Mouse (Mus musculus) kidney, adult 11 months (tissue): ENCODE data around the gene Zfand3.

Experiments
- DNase-seq: peaks from one replicate; pipeline ENCODE4 v3.0.0; 2022

Gene Zfand3

DNA sequence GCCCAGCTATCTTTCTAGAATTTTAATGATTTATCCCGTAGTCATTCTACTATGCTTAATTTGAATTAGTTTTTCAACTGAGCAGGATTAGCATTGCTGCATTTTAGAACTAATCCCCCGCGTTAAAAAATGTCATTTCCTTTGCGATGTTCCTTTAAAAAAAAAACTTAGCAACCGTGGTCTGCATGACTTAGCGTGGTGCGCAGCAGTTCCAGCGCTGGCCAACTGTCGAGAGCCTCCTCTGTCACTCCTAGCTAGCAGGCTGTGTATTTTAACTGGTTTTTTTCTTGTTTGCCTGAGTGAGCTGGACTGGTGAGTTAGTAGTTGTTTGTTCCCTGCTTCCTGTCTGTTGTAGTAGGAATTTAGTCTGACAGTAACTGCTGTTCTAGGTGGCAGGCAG, 48.9 kb downstream of the Zfand3 start:
- no peak for DNase-seq

GRCm38 (mm10) chr17:30053871-30054270, 49.3 kb downstream of the Zfand3 start:
- no peak for DNase-seq

DNA sequence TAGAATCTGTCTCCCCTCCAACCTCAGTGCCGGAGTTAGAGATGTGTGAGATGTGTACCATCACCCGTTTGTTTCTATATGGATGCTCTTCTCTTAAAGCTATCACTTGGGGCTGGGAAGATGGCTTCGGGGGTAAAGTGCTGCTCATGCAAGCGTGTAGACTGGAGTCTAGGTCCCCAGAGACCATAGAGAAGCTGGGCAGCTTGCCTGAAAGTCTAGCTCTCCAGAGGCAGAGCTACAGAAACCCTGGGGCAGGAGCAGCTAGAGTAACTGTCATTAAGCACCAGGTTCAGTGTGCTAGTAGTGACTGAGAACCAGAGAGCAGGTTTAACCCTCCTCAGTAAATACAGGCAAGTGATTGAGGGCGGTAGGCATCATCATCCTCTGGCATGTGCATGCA, 51.7 kb downstream of the Zfand3 start:
- DNase-seq, result peak; percentile 27

DNA sequence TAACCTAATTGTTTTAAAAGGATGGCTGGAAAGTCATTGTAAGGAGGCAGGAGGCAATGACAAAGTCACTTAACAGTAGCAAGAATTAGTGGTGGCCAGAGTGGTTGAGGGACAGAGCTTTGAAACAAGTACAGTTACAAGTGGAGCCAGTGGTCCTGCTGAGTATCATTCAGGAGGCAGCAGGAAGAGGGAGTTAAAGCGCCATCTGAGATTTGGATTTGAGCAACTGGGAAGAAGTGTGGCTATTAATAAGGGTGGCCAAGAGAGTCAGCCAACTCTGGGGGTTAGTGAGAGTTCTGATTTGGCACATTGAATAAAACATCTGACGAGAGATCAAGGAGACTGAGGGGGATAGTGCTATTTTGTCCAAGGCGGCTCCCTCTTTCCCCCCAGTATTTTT, 54.1 kb downstream of the Zfand3 start:
- DNase-seq, result no peak

DNA sequence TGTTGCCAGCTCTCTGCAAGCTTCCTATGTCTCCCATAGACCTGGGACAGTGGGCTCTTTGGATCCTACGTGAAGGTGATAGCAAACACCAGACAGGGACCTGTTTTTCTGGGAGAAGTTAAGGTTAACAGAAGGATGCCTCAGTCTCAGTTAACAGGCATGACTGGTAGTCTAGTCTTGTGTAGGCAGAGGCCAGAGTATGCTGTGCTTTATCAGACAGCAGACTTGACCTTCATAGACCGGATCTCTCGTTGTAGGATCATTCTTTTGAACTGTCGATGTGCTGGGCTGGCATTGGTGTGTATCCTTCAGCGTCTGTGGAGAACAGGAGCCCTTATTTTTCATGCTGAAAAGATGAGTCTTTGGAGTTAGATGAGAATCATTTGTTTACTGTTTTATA, 54.5 kb downstream of the Zfand3 start:
- no peak for DNase-seq

DNA sequence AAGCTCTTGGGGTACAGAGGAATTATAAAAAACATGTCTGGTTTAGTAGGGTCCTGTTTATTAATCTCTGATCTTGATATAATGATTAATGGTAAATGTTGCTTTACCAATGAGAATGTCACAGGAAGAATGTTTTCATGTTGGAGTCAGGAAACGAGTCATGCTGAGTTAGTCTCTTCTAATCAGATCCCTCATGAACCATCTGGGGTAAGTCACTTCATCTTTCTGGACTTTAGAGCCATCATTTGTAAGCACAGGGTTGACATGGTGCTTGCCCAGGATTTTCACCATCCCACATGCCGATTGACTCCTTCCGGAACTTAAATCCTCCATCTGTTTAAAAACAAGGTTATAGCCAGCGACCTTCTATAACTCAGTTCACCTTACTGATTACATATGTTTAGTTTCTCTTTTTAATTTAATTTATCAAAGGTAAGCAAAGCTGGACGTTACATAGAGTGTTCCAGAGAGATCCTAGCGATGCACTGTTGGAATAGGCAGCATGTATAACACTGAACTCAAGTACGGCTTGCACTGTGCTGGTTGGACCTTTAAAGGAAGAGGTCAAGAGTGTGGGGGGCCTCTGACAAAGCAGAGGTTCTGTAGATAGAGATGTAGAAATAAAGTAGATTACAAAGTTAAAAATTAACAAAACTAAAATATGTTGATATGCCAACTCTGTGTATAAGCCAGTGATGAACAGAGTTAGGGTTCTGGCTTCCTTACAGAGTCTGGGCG, 56.7 kb downstream of the Zfand3 start:
- DNase-seq, result no peak

DNA sequence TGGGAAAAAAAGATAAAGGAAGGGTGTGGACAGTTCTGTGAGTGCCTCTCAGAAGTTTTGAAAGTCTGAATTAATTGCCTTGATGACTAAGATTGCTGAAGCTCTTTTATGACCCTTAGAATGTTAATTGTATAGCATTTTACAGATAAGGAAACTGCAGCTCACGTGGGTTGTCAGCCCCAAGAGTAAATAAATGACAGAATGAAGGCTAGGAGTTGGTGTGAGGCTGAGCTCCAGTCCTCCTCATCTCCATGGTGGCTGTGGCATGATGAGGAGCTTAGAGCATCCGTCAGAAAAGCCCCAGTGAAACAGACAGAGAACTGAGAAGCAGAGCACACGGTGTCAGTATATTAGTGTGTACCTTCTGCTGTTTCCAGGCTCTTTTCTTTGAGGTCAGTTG, 59.3 kb downstream of the Zfand3 start:
- no peak for DNase-seq

DNA sequence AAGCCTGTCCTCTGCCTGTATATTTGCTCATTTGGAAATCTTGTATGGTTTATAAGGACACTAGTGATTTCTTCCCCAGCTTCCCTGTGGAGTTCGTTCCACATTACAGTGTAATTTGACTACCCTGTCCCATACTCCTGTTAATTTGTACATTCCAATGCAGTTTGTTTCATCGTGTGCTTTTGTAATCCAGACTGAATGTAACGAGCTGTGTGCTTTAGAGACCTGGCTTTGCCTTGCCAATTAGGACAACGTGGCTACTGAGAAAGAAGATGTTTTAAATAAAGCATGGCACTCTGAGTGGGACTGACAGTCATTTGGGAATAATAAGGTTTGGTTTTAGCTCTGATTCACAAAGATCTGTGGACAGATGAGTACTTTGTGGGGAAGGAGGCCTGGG, 60.2 kb downstream of the Zfand3 start:
- no peak for DNase-seq

- no peak for DNase-seq
Observed at GRCm38 (mm10) chr17:30069776-30070175, 65.2 kb downstream of the Zfand3 start.

DNA sequence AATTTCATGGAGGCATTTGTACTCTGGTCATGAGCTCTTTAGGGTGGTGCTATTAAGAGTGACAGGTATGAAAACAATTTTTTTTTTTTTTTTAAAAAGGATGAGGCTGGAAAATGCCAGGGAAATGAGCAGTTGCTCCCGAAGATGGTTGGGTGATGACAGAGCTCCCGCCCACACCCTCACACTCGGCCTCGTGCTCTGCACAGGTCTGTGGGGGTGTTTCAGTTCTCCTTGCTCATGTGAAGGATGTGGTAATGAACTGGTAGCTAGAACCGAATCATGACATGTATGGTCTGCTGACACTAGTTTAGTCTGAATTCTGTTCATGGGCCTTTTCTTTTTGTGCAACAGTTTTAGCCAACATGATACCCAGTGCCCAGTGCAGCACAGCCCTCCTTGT, 66.1 kb downstream of the Zfand3 start:
- no peak for DNase-seq

- DNase-seq, result no peak
Observed at GRCm38 (mm10) chr17:30072613-30073012, 68.1 kb downstream of the Zfand3 start.

- DNase-seq, result no peak
Observed at GRCm38 (mm10) chr17:30075896-30076295, 71.4 kb downstream of the Zfand3 start.

DNA sequence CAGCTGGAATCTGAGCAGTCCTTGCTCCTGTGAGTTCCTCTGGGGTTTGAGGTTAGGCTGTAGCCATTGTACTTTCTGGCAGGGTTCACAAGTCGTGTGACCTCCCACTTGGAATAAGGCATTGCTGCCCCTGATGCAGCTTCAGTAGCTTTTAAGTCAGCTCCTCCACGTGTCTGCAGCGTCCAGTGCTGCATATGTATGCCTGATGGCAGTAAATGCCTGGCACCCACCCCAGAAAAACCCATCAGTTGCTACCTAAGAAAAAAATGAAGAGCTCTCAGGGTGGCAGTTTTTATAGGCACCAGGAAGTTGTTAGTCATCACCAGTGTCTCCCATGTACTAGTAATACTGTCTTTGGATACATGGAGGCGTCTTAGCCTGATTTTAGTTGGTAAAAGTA, 79.5 kb downstream of the Zfand3 start:
- no peak for DNase-seq

DNA sequence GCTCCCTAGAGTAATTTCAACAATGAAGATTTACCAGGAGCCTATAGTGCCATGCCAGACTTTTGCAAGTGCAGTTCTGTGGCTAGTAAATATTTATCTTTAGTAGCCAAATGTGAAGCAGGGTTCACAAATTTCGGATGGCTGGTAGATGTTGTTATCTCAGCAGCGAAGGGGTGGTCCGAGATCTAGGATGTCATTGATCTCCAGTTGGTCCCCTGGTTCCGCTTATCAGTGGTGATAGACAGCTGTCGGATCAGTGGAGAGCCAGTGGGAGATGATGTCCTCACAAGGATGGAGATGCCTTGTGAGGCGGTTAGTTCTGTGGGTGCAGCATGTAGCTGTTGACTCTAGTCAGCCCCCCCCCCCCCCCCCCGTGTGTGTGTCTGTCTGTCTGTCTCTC, 82.2 kb downstream of the Zfand3 start:
- DNase-seq, result no peak

DNA sequence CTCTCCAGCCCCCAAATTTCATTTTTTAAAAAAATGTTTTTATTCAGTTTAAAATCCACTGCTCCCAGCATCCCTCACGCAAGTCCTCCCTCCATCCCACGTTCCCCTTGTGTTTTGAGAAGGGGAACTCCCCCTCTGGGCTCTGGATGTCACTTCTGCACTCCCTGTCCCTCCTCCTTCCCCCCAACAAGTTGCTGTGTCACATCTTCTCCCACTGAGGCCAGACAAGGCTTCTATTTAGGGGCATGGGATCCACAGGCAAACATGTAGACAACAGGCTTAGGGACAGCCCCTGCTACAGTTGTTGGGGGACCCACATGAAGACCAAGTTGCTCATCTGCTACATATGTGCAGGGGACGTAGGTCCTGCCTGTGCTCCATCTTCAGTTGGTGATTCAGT, 83.9 kb downstream of the Zfand3 start:
- DNase-seq, result no peak

DNA sequence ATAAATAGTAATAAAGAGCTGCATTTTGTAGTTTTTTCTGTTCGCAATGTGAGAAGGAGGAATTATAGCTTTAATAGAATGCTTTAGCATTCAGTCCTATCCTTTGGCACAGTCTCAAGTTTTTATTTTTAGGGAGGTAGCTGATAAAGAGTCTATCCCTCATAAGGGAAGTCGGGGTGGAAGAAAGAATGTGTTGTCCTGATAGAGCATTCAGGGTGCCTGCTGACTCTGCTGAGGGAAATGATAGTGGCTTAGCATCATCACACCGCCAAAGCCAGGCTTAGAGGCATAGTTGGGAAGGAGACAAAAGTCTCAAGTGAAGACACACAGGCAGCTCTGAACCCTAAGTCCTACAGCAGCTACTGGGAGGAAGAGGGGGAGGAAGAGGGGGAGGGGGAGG, 85.9 kb downstream of the Zfand3 start:
- no peak for DNase-seq

- no peak for DNase-seq
Observed at GRCm38 (mm10) chr17:30093148-30093749, 88.7 kb downstream of the Zfand3 start.

DNA sequence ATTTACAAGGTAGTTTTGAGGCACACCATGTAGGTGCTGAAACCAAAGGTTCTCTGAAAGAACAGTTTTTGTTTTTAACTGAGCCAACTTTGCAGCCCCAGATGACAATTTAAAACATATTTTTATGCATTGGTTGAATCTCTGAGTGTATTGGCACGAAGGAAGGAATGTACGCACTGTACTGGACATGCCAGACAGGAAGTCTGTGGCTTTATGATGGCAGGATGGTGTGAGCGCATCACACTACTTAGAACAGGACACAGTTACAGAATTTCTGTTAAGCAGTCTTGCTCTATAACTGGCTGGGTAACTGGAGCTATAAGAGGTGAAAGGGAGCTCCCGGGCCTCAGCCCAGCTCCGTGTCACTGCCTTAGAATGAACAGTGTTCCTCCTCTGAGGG, 92.6 kb downstream of the Zfand3 start:
- DNase-seq, result no peak

DNA sequence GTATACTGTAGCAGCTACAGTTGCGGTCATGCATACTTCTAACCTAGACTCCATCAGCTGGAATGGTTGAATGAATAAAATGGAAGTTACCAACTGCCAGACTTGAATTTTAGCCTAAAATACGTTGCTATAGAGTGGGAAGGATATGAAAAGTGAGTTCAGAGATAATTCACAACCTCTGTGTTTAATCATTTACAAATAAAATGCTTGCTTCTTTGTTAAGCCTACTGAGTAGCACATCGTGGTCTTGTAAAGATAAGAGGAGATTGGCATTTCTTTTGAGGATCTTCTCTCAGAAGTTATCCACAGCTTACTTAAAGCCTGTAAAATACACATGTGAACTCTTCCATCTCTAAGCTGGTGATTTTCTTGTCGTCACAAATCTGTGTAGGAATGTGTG, 93.1 kb downstream of the Zfand3 start:
- no peak for DNase-seq

- no peak for DNase-seq
Observed at GRCm38 (mm10) chr17:30099670-30100069, 95.1 kb downstream of the Zfand3 start.

- no peak for DNase-seq
Observed at GRCm38 (mm10) chr17:30101801-30102200, 97.3 kb downstream of the Zfand3 start.

GRCm38 (mm10) chr17:30103005-30103404, 98.5 kb downstream of the Zfand3 start:
- no peak for DNase-seq

- DNase-seq, result no peak
Observed at GRCm38 (mm10) chr17:30103641-30104165, 99.2 kb downstream of the Zfand3 start.

DNA sequence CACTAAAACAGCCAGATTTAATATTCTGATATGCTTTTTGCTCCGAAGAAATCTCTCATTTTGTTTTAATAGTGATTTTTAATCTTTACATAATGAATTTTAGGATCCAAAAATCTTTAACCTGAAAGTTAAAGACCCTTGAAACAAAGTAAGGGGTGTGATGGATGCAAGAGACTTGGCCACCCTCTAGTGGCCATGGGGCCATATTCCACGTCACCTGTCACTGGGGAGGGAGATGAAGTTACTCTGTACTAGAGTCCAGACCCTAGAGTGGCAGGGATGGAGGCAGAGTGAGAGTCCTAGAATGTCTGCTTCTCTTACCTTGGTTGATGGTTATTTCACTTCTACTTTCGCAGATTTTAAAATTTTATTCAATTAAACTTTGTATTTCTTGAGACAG, 100.8 kb downstream of the Zfand3 start:
- DNase-seq, result no peak

DNA sequence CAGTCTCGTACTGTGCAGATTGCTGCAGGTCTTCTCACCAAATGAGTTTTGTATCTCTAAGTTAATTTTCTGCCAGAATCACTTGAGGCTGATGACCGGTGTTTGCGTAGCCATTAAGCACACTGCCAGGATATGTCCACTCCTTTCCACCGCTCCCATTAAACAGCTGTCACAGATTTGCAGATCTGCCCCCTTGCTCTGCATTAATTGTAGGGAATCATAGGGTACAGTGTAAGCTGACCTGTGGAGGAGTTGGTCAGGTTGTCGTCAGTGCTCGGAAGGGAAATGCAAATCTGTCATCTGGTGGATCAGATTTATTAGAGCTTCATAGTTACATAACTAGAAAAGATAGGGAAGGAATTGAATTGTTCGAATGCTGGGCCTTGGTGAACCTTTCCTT, 106.1 kb downstream of the Zfand3 start:
- DNase-seq, result no peak
